Mouse (Mus musculus): Measurements from ENCODE around the gene Olfr1206.

Gene Olfr1206

DNA sequence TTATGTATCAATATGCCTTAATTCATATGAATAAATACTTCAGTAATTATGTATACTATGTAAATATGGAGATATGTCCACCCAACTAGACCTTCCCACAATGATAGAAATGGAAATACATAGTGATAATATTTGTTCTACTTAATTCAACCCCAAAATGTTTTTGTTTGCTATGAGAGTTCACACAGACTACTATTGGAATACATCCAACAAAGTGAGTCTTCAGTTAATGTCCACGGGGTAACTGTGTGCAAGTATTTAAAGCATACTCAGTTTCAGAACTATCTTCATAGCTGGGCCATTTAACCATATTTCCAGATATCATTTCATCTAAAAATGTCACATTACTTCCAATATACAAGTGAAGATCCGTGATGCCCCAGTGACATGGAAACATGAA is at the start of gene Olfr1206:
Gene Olfr1206 (plus strand): TSS at position 301 of the 400 bp plus-strand sequence.
- DNase-seq = no peak

DNA sequence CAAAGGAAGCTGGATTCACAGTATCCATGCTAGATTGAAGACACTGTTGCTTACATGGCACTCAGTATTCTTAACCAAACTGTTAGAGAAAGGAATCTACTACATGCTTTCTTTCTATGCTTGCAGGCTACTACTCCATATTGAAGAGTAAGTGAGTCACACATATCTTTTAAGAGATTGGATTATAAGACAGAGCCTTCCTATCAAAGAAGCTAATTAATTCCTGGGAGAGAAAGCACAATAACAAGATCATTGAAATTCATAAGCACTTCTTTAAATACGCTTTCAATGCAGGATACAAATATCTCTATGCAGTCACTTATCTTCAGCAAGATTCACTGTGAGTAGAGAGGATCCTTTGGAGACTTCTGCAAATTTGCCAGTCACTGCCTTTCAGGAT is 48.8 kb upstream of the Olfr1206 start, which contains the start of gene Olfr1202:
Gene Olfr1202 (plus strand): TSS at position 301 of the 400 bp plus-strand sequence.
- no peak for DNase-seq

DNA sequence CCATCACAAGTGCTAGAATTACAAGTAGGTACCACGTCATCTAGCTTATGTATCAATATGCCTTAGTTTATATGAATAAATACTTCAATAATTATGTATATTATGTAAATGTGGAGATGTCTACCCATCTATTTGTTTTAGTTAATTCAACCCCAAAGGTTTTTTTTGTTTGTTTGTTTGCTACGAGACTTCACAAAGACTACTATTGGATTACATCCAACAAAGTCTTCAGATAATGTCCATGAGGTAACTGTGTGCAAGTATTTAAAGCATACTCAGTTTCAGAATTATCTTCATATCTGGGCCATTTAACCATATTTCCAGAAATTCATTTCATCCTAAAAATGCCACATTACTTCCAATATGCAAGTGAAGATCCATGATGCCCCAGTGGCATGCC is 33.6 kb upstream of the Olfr1206 start, which contains the start of gene Olfr1205:
Gene Olfr1205 (plus strand): TSS at position 301 of the 400 bp plus-strand sequence.
- DNase-seq = no peak

- DNase-seq = no peak
These were observed 24.6 kb upstream of the Olfr1206 start for GRCm38 (mm10) chr2:88838477-88838876.

DNA sequence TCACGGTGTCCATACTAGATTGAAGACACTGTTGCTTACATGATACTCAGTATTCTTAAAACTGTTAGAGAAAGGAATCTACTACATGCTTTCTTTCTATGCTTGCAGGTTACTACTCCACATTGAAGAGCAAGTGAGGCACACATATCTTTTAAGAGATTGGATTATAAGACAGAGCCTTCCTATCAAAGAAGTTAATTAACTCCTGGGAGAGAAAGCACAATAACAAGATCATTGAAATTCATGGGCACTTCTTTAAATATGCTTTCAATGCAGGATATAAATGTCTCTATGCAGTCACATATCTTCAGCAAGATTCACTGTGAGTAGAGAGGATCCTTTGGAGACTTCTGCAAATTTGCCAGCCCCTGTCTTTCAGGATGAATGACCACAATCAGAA is 14.0 kb upstream of the Olfr1206 start, which contains the start of gene Olfr1204:
Gene Olfr1204 (plus strand): TSS at position 301 of the 400 bp plus-strand sequence.
- DNase-seq = no peak

DNA sequence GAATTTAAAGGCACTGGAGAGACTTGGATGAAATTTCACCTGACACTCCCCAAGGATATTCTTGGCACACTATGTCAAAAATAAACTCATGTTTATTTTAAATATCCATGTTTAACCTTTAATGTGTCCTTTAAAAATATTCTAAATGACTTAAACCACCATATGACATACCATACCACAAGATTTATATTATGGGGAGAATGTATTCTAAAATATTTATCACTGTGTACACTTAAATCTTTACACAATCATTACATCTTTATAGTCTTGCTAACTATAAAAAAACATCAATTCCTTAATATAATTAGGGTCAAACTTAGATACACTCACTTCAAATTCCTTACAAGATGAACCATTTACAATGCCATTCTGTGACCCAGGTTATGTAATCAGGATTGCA is 39.2 kb downstream of the Olfr1206 start, which contains the start of gene Olfr1208:
Gene Olfr1208 (minus strand): TSS at position 101 of the 400 bp plus-strand sequence.
- DNase-seq = no peak

GRCm38 (mm10) chr2:88915057-88915456 is 52.0 kb downstream of the Olfr1206 start, which contains the start of gene Olfr1209:
Olfr1209 (minus strand) TSS chr2:88915157.
- no peak for DNase-seq

All from retina, postnatal 1 day (tissue).